Mouse (Mus musculus): ENCODE results near the gene Tapbpl. TPM values are rescaled to one million over a fixed set of nuclear protein-coding genes. Genes with fewer than 3 reads are reported as not detected.

The Tapbpl gene
- polyA plus RNA-seq (2012; rRNA removed; ENCODE audit: low replicate concordance): 26.1 and 32.6 TPM in 2 replicates

GRCm38 (mm10) chr6:125231117-125232044 lies at the start of gene Tapbpl:
TSS of gene Tapbpl (minus strand) at chr6:125231860.

DNA sequence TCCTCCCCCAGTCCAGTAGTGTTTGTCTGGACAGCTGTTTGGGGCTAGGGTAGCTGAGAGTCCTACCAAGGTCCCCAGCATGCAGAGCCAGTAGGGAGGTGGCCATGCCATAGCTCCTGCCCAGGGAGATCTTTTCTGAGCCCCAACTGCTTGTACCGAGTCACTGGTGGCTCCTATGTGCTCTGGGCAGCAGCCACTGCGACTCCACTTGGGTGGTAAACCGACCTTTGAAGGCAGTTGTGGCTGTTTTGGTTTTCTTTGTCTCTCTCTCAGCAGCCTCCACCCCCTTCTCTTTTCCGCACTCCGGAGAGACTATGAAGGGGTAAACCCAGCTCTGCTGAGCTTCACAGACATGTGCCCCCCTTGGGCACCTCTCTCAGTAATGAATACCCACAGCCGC lies 5.1 kb upstream of the Tapbpl start, which contains the start of gene Cd27:
Gene Cd27, minus strand, starts transcription at position 229 of the 400 bp plus-strand sequence.

GRCm38 (mm10) chr6:125215148-125215954 lies 16.3 kb downstream of the Tapbpl start, which contains the start of gene Vamp1:
TSS of gene Vamp1 (plus strand) at chr6:125215551.

DNA sequence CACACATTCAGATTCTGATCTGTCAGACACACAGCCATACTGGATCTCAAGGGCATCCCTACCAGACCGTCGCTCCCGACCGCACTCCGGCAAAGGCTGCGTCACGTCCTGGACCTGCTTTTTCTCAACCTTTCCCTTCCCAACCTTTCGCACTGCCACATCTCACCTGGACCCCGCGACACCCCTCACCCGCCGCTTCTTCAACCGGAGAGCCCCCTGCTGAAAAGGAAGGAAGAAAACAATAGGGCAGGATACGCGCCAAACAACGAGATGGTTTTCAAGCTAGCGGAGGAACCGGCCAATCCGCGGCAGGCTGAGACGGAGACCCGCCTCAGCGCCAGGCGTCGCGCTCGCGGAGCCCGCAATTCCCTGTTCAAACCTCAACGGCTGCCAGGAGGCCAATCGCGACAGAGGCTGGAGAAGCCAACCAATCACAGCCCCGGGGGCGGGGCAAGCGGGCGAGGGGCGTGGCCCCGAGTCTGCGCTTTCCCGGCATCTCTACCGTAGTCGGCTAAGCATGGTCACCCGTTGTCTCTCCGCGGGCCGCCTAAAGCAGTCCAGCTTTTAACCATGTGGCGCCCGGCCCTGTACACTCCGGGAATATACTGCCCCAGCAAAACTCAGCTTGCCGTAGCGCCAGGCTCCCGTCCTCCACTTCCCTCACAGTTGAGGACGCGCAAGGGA lies 40.2 kb downstream of the Tapbpl start, which contains the start of the genes Ncapd2 and Mrpl51:
Gene Ncapd2, minus strand, starts transcription at position 370 of the 684 bp plus-strand sequence.
Gene Mrpl51, plus strand, starts transcription at position 470 of the 684 bp plus-strand sequence.

Other genes with a start within 250 kb of the Tapbpl start
- gene Pianp, start 235.2 kb downstream of the Tapbpl start, polyA plus RNA-seq (2012; rRNA removed; ENCODE audit: low replicate concordance): 5.0 and 7.7 TPM in 2 replicates
- 61.5 and 67.0 TPM in 2 replicates for gene Zfp384, start 222.7 kb downstream of the Tapbpl start, polyA plus RNA-seq (2012; rRNA removed; ENCODE audit: low replicate concordance)
- 37.4 and 67.5 TPM in 2 replicates for gene Ing4, start 192.1 kb downstream of the Tapbpl start, polyA plus RNA-seq (2012; rRNA removed; ENCODE audit: low replicate concordance)
- gene Acrbp, start 182.2 kb downstream of the Tapbpl start, polyA plus RNA-seq (2012; rRNA removed; ENCODE audit: low replicate concordance): 29.9 and 38.8 TPM in 2 replicates
- 26.4 and 31.1 TPM in 2 replicates for gene Lpar5, start 163.9 kb downstream of the Tapbpl start, polyA plus RNA-seq (2012; rRNA removed; ENCODE audit: low replicate concordance)
- 30.4 and 134 TPM in 2 replicates for gene Chd4, start 135.9 kb downstream of the Tapbpl start, polyA plus RNA-seq (2012; rRNA removed; ENCODE audit: low replicate concordance)
- 15.3 and 15.5 TPM in 2 replicates for gene Nop2, start 100.0 kb downstream of the Tapbpl start, polyA plus RNA-seq (2012; rRNA removed; ENCODE audit: low replicate concordance)
- gene Iffo1, start 86.6 kb downstream of the Tapbpl start, polyA plus RNA-seq (2012; rRNA removed; ENCODE audit: low replicate concordance): 32.1 and 52.1 TPM in 2 replicates
- 3,410 and 6,480 TPM in 2 replicates for gene Gapdh, start 65.4 kb downstream of the Tapbpl start, polyA plus RNA-seq (2012; rRNA removed; ENCODE audit: low replicate concordance)
- gene Ncapd2, start 40.2 kb downstream of the Tapbpl start, polyA plus RNA-seq (2012; rRNA removed; ENCODE audit: low replicate concordance): 39.1 and 40.1 TPM in 2 replicates
- 46.4 and 62.9 TPM in 2 replicates for gene Mrpl51, start 40.1 kb downstream of the Tapbpl start, polyA plus RNA-seq (2012; rRNA removed; ENCODE audit: low replicate concordance)
- gene Vamp1, start 16.3 kb downstream of the Tapbpl start, polyA plus RNA-seq (2012; rRNA removed; ENCODE audit: low replicate concordance): 28.7 and 36.3 TPM in 2 replicates
- 61.3 and 95.2 TPM in 2 replicates for gene Cd27, start 5.2 kb upstream of the Tapbpl start, polyA plus RNA-seq (2012; rRNA removed; ENCODE audit: low replicate concordance)
- 0.14 TPM in 1 of 2 replicates, not detected in the other for gene Tuba3a, start 54.2 kb upstream of the Tapbpl start, polyA plus RNA-seq (2012; rRNA removed; ENCODE audit: low replicate concordance)
- 84.9 and 110 TPM in 2 replicates for gene Ltbr, start 82.0 kb upstream of the Tapbpl start, polyA plus RNA-seq (2012; rRNA removed; ENCODE audit: low replicate concordance)
- gene Scnn1a, start 88.8 kb upstream of the Tapbpl start, polyA plus RNA-seq (2012; rRNA removed; ENCODE audit: low replicate concordance): 14.9 and 18.5 TPM in 2 replicates
- gene Tnfrsf1a, start 117.5 kb upstream of the Tapbpl start, polyA plus RNA-seq (2012; rRNA removed; ENCODE audit: low replicate concordance): 184 and 196 TPM in 2 replicates
- gene Plekhg6, start 148.9 kb upstream of the Tapbpl start, polyA plus RNA-seq (2012; rRNA removed; ENCODE audit: low replicate concordance): 4.0 and 4.1 TPM in 2 replicates

Measured in mammary gland, adult 2 months (tissue).